Mouse (Mus musculus): Measurements from ENCODE around the gene Stab2.
A peak's percentile ranks its signal among the peaks of the same experiment; 100 is the strongest.

Stab2 gene

GRCm38 (mm10) chr10:86824093-86824492 is 183.7 kb downstream of the Stab2 start:
- DNase-seq = no peak

GRCm38 (mm10) chr10:86821014-86821413 is 186.8 kb downstream of the Stab2 start:
- no peak for DNase-seq

- no peak for DNase-seq
Observed at GRCm38 (mm10) chr10:86819649-86820165, 188.1 kb downstream of the Stab2 start.

- DNase-seq = no peak
Observed at GRCm38 (mm10) chr10:86815133-86815532, 192.7 kb downstream of the Stab2 start.

- peak; percentile 31 to 50 for DNase-seq
Observed at GRCm38 (mm10) chr10:86814292-86815131, 193.3 kb downstream of the Stab2 start.

GRCm38 (mm10) chr10:86810612-86811011 is 197.2 kb downstream of the Stab2 start:
- DNase-seq = no peak

- no peak for DNase-seq
Observed at GRCm38 (mm10) chr10:86810000-86810399, 197.8 kb downstream of the Stab2 start.

- DNase-seq = no peak
Observed at GRCm38 (mm10) chr10:86808013-86808758, 199.6 kb downstream of the Stab2 start.

GRCm38 (mm10) chr10:86807362-86807761 is 200.5 kb downstream of the Stab2 start:
- DNase-seq = no peak

- DNase-seq = no peak
Observed at GRCm38 (mm10) chr10:86796073-86796741, 211.6 kb downstream of the Stab2 start.

GRCm38 (mm10) chr10:86794794-86795535 is 212.9 kb downstream of the Stab2 start:
- DNase-seq = no peak

- DNase-seq = no peak
Observed at GRCm38 (mm10) chr10:86794196-86794595, 213.6 kb downstream of the Stab2 start.

- DNase-seq = no peak
Observed at GRCm38 (mm10) chr10:86793509-86793951, 214.3 kb downstream of the Stab2 start.

- no peak for DNase-seq
Observed at GRCm38 (mm10) chr10:86791507-86792184, 216.2 kb downstream of the Stab2 start.

Data from kidney, adult 8-10 months (tissue).